Mouse (Mus musculus): ENCODE data around the gene Gm20683. TPM values are rescaled to one million over a fixed set of nuclear protein-coding genes. Genes with fewer than 3 reads are reported as not detected.

Gm20683 gene
- 10 to 100 TPM; 18.6 to 19.2 TPM for total RNA-seq (2021)
- long read RNA-seq, experiment 1, partial matches to known transcripts, result 0 of 7 reads
- long read RNA-seq, experiment 1, other reads (novel, unspliced or antisense), result 7 of 7 reads
- long read RNA-seq, experiment 2, partial matches to known transcripts, result 0 of 7 reads
- long read RNA-seq, experiment 2, other reads (novel, unspliced or antisense), result 7 of 7 reads

DNA sequence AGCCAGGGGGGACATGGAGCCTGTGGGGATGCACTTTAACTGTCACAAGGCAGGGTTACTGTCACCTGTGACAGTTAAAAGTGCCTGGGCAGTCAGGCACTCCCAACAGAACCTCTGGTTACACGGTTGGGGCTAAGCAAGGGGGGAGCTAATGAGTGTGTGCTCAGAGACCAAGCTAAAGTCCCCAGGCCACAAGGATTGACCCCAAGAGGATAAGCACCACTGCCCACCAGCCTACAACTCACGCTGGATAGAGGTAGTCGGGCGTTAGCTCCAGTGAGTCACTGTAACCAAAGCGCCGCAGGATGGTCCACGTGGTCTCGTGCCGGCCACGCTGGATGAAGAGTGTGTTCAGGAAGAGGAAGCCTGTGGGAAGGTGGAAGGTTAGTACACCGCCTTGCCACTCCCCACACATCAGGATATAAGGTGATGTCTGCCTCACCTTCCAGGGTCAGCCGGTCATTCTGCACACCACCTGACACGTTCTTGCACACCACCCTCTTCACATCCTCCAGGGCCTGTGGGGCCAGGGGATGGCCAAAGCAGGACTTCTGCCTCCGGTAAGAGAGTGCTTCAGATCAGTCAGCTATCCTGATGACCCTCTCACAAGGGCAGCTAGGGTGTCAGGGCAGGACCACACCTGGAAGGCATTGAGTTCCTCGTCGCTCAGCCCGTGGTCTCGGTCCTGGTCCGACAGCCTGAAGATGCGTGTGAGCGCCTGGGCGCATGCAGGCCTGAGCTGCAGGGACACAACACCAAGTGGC is at the start of gene Gm20683:
Gene Gm20683 (minus strand): TSS at position 647 of the 764 bp plus-strand sequence.
- DNase-seq, result no peak
- intact Hi-C loops (cut with DNase I), result no loop called here

GRCm38 (mm10) chr17:25888837-25889236 is 47.3 kb upstream of the Gm20683 start:
- intact Hi-C loops (cut with DNase I), result no loop called here
- no peak for DNase-seq

GRCm38 (mm10) chr17:25887467-25887866 is 45.9 kb upstream of the Gm20683 start:
- DNase-seq, result no peak
- intact Hi-C loops (cut with DNase I), result no loop called here

DNA sequence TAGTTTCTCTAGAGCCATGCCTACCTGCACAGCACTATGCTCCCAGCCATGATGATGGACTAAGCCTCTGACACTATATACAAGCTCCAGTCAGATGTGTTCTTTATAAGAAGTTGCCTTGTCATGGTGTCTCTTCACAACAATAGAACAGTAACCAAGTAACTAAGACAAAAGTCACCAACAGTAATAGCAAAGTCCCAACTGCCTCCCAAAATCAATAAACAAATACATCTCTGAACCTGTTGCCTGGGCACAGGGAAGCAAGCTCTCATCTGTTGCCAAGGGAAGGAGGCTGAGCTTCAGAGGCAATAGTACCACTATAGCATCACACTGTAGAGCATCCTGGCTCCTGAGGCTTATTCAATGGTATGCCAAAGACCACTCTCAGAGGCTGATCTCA is 45.2 kb upstream of the Gm20683 start:
- no peak for DNase-seq
- intact Hi-C loops (cut with DNase I), result no loop called here

- DNase-seq, result no peak
- intact Hi-C loops (cut with DNase I), result no loop called here
Measured at GRCm38 (mm10) chr17:25885636-25886035, 44.1 kb upstream of the Gm20683 start.

DNA sequence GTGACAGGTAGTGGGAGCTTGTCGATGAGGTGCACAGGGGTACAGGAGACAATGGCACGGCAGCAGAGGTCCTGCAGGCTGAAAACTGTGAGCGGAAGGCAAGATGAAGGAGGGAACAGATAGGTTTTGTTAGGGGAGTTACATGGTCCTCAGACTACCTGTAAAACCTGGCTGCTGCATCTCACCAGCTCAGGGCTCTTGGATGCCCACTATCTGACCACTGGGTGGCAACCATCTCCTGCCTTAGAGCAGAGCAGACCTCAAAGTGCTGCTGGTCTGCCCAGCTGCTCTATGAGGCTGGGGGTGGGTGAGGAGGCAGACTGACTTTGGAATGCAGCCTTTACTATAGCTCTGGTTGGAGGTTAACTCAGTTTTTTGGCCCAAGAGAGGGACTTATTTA is 42.3 kb upstream of the Gm20683 start:
- intact Hi-C loops (cut with DNase I), result no loop called here
- no peak for DNase-seq

- intact Hi-C loops (cut with DNase I), result no loop called here
- no peak for DNase-seq
Measured at GRCm38 (mm10) chr17:25883268-25883667, 41.7 kb upstream of the Gm20683 start.

GRCm38 (mm10) chr17:25882306-25882705 is 40.7 kb upstream of the Gm20683 start:
- DNase-seq, result no peak
- intact Hi-C loops (cut with DNase I), result no loop called here

DNA sequence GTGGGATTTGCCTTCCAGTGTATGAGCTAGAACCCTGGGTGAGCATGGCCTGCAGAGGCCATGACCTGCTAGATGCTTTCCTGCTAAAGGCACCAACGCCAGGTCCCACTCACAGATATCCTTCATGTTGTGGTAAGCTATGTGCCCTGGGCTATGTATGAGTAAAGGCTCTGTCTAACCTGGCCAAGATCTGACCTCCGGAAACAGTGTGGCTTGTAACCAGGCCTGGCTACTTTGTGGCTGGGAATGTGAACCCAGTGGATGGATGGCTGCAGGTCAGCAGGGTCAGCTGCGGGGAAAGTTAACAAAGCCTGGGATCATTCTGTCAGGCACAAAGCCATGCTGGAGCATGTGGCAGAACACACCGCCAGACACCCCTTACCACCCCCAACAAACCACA is 40.1 kb upstream of the Gm20683 start:
- intact Hi-C loops (cut with DNase I), result no loop called here
- DNase-seq, result no peak

DNA sequence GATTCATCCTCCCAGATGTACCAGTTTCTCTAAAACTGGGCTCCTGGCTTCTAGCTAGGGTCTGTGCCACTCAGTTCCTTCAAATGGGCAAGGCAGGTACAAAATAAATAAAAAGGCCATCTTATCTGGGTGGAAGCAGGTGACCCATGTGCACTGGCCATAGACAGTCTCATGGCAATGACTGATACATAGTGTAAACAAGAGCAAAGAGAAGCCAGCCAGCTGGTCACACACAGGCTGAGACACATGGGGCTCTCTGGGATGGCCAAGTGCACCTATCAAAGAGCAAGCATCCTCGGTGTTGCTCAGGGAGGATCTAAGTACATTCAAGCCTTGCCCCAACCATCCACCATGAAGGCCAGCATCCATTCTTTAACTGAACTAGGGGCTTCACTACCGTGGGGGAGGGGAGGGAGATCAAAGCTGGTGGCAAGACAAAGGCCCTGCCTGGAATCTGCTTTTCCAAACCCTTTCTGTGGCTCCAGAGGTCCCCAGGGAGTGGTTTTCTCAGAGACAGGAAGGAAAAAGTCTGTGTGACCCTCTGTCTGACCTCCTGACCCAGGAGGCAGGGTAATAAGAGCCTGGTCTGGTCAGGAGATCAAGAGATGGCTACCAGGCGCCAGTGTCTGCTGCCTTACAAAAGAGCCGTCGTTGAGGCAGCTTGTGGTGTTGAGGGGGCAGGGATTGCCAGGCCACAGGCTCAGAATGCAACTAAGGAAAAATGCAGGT is 39.5 kb upstream of the Gm20683 start:
- DNase-seq, result no peak
- intact Hi-C loops (cut with DNase I), result no loop called here

- intact Hi-C loops (cut with DNase I), result no loop called here
- no peak for DNase-seq
Measured at GRCm38 (mm10) chr17:25880196-25880910, 38.8 kb upstream of the Gm20683 start, which contains the start of gene Wfikkn1. Gene Wfikkn1, minus strand, starts transcription at chr17:25880858.

DNA sequence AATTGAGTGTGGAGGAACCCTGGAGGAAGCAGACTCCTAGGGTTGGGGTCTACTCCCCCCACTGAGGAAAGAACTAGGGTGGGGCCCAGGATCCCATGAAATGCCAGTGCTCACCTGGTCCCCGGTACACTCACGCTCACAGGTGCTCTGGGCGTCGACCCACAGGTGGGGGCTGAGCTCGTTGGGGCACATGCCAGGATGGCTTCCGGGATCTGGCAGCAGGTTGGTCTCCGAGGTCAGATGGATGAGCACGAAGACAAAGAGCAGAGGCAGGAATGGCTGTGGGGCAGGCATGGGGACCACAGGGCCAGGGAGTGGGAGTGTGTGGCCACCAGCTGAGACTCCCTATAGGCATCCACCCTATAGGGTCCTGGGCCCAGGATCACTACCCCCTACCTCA is 38.2 kb upstream of the Gm20683 start:
- no peak for DNase-seq
- intact Hi-C loops (cut with DNase I), result no loop called here

GRCm38 (mm10) chr17:25879261-25879660 is 37.7 kb upstream of the Gm20683 start:
- intact Hi-C loops (cut with DNase I), result no loop called here
- no peak for DNase-seq

DNA sequence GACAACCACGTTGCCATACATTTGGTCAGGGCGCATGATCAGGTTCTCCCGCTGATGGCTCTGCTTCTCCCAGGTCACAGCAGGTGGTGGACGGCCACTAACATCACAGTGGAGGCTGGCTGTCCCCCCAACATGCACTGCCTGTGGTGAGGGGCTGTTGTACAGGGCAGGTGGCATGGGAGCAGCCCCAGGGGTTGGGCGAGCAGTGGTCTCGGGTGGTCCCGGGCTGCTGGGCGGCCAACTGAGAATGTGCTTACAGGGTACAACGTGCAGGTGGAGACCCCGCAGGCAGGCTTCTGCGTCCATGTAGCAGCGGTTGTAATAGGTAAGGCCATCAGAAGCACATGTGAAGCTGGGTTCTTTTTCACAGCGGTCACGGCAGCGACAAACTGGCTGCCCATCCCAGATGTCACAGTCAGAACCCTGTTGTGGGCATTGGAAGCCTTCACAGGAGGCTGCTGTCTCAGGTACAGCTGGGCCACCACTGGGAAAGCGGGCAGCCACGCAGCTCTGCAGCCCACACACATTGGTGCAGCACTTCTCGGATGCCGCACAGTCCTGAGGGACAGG is 37.1 kb upstream of the Gm20683 start:
- DNase-seq, result no peak
- intact Hi-C loops (cut with DNase I), result no loop called here

DNA sequence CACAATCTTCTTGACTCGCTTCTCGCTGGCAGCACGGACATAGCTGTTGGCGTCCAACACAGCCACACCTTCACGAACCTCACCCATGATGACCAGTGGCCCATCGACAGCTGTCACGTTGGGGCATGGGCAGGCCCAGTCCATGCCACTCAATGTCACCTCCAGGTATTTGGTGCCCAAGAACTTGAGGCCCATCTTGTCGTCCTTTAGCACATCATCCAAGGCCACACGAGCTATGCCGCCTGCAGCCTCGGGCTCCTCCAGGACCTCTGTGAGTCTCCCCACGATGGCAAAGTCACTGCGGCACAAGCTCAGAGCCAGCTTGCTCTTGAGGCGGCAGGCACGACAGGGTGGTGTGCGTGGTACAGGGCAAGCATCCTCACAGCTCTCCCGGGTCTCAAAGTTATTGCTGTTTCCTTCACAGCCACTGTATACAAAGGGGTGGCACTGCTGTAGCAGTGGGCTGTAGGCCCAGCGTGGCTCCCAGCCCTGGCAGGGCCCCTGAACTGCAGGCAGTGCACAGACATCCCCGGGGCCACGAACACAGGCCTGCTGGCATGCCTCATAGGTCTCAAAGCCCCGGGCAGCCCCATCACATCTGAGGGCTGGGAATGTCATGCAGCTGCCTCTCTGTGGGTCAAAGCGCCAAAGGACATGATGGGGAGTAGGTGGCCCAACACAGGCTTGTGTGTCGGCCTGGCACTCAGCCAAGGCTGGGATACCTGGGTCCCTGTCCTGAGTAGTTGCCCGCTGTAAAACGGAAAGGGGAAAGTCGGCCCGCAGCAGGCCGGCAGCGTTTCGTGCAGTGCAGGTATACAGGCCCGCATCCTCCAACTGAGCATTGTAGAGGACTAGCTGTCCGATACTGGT is 36.4 kb upstream of the Gm20683 start:
- intact Hi-C loops (cut with DNase I), result no loop called here
- no peak for DNase-seq

GRCm38 (mm10) chr17:25877025-25877424 is 35.5 kb upstream of the Gm20683 start:
- DNase-seq, result no peak
- intact Hi-C loops (cut with DNase I), result no loop called here

DNA sequence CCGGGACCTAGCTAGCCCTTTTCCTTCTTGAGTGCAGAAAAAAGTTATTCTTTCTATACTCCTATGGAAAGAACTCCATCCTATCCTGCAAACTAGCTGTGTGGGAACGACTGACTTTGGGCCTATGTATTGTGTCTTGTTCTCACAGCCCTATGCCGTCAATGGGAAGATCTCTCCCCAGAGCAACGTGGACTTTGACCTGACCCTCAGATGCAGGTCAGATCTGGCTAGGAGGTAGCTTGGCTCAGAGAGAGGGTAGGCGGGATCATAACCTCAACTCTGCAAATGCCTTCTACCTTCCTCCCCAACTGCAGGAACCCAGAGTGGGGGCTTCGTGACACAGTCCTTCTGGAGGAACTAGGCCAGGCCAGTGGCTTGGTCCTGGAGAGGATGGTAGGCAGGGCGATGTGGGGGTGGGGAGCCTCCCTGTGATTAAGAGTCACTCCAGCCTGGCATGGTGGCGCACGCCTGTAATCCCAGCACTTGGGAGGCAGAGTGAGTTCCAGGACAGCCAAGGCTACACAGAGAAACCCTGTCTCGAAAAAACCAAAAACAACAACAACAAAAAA is 34.9 kb upstream of the Gm20683 start:
- DNase-seq, result no peak
- intact Hi-C loops (cut with DNase I), result no loop called here

DNA sequence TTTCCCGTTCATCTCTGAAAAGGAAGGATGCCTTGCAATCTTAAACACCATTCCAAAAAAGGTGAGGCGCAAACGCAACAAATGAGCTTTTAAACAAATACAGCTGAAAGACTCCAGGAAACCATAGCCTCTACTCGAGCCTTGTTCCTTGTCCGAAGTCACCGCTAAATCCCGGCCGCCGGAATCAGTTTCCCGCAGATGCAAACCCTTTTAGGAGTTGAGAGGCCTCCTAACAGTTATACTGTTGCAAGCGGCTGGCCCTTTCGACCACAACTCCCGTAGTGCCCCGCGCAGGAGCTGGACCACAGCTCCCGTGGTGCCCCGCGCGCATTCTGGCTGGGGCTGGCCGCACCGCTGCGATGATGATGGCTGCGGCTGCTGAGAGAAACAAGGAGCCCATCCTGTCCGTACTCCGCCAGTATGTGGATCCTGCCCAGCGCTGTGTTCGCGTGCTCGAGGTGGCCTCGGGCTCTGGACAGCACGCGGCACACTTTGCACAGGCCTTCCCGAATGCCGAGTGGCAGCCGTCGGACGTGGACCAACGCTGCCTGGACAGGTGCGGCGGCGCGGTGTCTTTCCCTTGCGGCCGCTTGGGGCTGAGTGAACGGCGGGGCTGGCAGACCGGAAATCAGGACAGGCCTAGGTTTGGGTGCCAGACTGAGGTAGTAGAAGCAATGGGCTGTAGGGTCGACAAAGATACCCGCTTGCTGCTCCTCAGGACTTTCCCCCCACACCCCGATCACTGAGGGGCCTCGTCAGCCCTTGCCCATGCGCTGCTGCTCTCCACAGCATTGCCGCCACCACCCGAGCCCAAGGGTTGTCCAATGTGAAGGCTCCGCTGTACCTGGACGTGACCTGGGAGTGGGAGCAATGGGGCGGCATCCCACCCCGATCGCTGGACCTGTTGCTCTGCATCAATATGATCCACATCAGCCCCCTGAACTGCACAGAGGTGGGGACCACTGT is 33.9 kb upstream of the Gm20683 start:
- intact Hi-C loops (cut with DNase I), result loop anchor here (2.0 kb wide), 1 partner anchor 43 kb away; the partner anchor contains the start of gene Stub1
- peak; percentile 81 to 84 for DNase-seq

Measured in gastrocnemius, postnatal 36 days (tissue).